Mouse (Mus musculus) cerebellum, adult 9-11 months (tissue): ENCODE measurements around the gene Cebpb.

Experiments used
- DNase-seq: peaks from one replicate; pipeline ENCODE4 v3.0.0; 2022

Cebpb gene

DNA sequence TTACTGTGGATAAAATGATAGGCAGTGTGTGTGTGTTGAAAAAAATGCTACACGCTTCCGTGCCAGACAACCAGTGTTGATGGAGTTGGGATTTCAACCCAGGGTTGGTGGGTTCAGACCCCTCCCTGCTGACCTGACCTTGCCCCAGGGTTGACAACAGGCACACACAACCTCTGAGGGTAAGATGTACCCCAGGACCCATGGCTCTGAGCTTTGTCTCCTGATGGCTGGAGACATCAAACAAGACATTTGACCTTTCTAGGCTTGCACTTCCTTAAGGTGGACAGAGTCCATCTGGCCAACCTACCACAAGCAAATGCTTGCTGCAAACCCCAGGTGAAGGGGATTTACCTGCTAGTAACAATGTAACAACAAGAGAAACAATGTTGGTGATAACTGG, 4.8 kb downstream of the Cebpb start:
- no peak for DNase-seq

DNA sequence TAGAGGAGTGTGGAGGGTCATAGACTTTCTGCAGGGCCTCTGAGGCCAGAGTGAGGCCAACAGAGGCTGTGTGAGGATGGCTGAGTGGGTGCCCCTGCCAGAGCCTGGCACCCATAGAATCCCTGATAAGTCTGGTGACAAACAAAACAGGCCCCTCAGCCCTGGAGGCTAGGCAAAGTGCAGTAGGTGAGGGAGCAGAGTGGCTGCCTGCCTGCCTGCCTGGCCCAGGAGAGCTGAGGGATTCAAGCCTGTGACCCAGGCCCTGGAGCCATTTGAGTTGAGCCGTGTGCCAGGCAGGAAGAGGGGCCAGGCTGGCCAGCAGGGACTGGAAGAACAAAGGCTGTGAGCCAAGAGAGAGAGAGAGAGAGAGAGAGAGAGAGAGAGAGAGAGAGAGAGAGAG, 5.5 kb downstream of the Cebpb start:
- DNase-seq = no peak

DNA sequence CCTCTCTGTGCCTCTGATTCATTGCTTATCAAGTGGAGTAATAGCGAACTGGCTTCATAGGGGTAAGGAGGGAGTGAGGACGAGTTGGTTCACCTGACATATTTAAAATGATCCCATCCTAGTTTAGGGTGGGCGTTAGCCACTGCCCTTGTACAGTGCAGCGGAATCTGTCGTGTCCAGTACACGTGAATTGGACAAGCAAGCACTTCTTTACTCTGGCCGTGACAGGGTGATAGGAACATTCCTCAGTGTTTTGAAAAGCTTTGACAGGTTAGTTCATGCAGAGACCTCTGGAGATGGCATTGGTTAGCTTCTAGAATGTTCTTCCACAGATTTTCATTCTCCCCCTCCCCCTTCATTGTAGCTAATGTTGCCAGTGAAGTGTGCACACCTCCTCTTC, 6.2 kb downstream of the Cebpb start:
- DNase-seq = no peak

DNA sequence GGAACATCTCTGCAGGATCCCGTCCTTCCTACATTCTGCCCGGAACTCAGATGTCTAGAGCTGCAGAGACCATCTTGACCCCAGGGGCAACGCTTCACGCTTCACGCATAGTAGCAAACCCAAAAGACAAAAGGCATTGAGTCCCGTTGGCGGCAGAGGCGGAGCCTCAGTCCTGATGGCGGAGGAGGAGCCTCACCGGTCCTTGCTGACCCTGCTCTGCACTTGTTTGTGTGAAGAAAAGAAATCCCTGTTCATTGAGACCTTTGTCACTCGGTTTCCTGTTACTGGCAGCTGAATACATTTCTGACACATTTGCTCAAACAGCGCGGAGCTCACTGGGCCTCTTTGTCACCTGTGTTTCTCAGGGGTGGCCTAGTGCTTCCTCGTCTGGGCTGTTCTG, 6.8 kb downstream of the Cebpb start:
- DNase-seq = no peak

DNA sequence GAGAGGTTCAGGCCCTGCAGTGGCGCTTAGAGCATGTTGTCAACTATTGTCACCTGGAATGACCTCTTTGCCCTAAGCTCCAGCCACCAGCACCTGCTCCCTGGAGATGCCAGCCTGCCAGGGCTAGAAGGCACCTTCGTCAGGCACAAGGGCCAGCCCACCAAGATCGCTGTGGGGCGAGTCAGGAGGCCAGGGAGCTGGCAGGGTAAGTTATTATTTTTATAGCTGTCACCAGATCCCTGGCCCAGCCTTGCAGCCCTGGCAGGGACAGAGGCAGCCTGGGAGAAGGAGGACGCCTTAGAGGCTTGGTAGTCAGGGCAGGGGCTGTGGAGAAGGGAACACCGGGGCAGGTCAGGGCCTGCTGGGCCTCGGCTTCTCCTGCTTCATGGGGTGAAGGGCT, 7.4 kb downstream of the Cebpb start:
- DNase-seq = no peak

DNA sequence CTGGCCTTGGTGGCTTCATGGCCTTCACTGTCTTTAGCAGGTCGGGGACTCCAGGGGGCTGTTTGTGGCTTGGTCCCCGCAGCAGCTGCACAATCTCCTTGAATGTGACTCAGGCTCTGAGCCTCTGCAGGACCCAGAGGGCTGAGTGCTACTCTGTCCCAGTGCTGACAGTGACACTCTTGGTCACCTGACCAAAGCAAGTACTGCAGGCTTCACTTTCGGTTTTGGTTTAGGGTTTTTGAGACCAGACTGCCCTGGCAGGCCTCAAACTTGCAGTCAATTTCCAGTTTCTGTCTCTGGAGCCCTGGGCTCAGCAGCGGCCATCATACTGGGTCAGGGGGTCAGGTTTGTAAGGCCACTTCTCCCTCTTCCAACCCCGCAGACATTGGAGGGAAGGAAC, 9.2 kb downstream of the Cebpb start:
- no peak for DNase-seq

DNA sequence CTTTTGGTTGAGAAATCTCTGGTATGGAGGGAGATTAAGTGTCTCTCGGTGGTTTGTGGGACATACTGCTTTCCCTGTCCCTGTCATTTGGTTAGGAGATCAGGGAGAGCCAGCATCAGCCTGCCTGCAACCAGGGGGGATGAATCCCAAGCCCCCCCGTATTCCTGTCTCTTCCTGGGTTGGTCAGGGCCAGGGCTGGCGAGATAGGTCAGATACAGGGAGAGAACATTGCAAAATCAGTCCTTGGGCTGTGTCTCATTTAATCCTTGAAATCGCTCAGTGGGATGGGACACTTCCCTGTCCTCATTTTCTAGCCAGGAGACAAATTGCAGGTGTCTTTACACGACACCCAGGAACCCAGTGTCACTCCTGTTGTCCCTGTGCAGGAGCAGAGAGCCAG, 11.3 kb downstream of the Cebpb start:
- DNase-seq = no peak

DNA sequence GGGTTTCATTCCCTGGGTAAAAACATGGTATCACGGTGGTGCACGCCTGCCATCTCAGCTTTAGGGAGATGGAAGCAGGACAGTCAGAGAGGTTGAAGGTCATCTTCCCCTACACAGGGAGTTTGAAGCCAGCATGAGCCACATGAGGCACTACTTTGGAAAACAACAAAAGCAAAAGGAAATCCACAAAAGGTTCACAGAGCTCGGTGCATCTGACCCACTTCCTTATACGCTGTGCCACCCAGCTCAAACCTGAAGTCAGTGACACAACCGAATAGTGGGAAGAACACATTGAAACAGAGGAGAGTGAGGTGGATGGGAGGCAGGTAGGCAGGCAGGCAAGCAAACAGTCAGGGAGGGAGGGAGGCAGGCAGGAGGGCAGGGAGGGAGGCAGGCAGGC, 12.8 kb downstream of the Cebpb start:
- no peak for DNase-seq

DNA sequence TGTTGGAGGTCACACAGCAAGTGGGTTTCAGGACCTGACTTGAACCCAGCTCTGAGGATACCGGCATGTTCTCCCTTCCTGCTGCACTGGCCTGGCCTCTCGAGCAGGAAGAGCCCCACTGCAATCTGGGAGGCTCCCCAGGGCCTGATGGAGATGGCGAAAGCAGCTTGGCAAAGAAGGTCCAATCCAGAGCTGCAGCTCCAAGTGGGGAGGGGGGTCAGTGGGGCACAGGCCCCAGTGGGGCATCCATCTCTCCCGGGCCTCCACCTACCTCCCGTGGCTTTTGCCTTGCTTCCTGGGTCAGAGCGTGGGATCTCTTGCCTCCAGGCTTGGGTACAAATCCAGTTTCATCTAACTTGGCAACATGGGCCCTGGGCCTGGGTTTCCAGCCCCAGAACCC, 13.4 kb downstream of the Cebpb start:
- DNase-seq = no peak

DNA sequence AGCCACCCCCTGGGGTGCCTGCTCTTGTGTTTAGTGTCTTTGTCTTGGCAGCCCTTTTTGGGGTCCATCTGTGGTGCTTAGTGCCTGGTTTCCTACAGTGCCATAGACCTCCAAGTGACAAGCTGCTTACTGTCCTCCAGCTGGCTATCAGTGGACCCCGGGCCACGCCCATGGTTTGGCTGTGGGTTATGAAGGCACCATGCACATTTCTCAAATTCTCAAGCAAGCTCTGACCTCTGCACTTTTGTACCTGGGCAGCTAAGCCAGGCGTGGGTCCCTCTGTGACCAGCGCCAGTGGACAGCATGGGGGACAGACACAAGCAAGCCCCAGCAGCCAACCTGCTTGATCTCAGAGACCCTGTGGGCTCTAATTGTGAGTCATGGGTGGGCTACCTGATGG, 15.7 kb downstream of the Cebpb start:
- no peak for DNase-seq

DNA sequence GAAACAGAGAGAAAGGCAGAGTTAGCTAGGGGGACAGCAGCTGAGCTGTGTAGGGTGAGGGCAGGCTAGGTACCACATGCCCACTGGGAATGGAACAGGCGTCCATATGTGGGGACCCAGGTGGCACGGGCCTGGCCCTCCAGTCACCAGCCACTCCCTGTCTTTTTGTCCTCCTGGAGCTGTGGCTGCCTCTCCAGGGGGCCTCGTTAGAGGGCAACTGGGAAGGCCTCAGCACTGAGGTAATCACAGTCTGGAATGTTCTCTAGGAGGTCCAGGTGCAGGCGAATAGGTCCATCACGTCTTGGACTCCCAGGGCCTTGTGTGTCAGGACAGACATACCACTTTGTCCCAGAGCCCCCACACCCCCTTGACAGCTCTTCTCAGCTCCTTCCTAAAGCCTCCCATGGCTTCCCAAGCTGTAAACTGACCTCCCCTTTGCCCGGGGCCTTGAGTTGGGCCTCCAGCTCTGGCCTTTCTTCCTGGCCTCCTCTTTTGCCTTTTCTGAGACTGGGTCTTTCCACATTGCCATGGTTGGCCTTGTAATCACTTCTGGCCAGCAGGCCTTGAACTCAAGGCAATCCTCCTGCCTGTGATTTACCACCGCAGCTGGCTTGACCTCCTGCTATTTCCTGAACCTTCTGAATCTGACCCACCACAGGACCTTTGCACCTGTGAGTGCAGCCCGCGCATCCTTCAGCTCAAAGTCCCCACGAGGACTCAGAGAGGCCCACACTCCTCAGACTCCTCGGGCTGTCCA, 17.6 kb downstream of the Cebpb start:
- no peak for DNase-seq

DNA sequence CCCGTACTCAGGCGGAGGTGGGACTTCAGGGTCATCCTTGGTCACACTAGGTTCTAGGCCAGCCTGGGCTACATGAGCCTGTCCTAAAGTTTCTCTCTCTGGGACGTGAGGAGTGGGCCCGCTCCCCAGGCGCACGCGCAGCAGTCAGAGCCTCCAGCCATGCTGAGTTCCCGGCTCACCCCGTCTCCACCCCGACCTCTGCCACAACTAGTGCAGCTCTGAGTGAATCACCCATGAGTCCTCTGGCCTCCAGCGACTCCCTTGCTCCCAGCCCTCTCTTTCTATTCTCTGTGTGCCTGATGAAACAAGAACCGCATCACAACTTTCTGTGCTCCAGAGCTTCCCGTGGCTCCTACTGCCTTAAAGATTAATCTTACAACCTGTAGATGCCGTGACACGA, 19.7 kb downstream of the Cebpb start:
- DNase-seq = no peak

DNA sequence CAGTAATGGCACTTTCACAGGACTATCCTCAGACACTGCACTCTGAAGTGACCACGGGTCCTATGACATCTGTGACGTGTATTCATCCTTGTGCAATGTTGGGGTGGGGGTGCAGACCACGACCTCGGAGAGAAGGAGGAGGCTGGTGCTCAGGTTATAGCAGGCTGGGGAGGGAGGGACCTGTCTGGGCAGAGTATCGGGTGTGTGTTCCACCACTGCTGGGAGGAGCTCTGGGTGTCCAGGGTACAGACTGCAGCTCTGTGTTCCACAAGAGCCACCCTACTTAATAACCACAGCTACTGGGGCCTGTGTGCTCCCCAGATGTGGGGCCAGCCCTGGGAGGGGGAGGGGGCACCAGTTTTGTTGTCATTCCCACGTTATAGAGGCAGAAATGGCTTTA, 21.3 kb downstream of the Cebpb start:
- no peak for DNase-seq

DNA sequence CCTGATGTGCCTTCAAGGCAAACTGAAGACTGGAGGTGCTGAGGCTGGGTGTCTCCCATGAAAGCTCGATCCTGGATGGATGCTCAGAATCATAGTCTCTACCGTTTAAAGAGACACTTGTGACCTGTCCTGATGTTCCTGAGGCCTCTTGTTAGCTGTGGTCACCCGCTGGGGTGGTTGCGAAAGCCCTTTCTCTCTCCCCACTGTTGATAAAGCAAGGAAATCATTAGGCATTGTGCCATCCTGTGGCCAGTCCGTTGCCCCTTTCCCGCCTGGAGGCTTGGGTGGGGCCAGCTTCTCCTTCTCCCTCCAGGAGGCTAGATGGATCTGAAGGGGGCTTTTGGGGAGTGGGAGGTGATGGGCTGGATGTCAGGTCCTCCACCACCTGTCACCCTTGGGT, 21.9 kb downstream of the Cebpb start:
- no peak for DNase-seq

DNA sequence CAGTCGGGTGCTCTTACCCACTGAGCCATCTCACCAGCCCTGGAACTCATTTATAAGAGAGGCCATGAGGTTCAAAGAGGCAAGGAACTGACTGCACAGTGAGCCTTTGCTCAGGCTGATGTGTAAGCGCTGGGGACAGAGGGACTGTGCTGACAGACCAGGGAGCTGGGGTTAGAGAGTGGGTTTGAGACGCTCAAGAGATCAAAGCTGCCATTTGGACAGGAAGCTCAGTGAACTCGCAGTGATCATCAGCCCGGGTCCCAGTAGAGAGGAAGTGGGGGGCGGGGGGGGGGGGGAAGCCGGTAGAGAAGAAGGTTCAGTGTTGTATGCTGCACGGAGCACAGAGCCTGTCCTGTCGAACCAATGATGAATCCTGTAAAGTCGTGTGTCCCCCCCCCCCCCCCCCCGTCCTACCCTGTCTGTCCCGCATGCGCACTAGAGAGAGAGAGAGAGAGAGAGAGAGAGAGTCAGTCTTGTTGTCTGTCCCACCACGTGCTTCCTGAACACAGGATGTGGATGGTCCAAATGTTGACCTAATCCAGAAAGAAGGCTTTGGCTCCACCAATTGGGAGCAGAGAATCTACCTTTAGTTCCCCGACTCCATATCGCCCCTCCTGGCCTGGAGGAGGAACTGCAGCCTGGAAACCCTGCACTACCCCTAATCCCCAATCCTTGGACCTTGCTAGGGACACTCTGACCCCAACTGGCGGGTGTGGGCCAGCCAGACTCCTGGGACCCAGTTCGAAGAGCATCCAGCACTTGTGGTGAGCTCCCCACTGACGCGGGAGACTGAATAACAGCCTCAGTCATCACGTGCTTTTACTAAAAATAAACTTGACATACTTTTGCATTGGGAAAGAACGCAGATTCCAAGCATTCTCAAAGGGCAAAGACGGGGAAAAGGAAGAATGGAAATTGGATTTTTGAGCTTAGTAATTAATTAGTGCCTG, 24.4 kb downstream of the Cebpb start:
- DNase-seq = no peak

DNA sequence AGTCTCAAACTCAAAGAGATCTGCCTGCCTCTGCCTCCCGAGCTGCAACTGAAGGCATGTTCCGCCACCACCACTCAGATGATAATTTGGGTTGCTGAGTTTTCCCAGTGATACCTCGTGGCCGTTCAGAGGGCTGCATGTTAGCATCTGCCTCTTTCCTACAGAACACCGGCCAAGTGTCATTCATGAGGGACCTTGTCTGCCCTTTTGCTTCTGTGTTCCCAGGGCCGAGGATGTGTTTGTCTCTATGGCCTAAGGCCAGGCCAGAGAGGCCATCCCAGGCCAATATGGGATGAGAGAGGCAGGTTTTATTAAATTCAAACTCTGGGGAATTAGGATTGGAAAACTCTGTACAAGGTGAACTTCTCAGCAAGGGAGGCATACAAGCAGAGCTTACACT, 25.6 kb downstream of the Cebpb start:
- no peak for DNase-seq

DNA sequence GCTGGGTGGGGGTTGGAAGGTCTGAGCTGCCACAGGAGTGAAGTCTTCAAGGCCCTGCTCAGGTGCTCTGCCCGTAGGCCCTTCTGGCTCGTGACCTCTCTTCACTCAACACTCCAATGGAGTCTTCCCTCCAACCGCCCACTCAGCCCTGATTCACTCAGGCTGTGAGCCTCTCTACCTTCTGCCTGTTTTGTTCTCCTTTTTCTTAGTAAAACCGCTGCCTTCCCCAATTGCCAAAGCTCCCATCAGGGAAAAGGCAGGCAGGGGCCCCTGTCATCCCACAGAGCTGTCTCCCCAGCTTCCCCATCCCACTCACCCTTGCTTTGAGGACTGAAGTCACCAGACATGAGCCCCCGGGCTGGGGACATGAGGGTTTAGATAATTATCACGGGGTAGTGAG, 26.3 kb downstream of the Cebpb start:
- DNase-seq = no peak

DNA sequence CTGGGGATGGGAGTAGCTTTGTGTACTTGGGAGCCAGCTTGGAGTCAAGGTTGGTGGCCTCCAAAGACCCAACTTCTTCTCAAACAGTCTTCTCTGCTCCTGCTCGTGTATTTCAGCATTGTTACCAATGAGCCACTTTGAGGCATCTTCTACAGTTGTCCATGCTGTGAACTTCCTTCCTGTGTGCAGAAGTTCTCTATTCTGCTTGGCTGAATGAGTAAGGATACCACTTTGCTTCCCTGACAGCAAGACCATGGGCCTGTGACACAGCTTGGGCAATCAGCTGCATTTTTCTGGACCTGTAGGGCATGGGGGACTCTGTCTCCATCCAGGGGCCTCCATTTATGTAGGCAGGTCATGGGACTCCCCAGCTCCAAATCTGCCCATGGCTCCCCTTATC, 28.5 kb downstream of the Cebpb start:
- no peak for DNase-seq

DNA sequence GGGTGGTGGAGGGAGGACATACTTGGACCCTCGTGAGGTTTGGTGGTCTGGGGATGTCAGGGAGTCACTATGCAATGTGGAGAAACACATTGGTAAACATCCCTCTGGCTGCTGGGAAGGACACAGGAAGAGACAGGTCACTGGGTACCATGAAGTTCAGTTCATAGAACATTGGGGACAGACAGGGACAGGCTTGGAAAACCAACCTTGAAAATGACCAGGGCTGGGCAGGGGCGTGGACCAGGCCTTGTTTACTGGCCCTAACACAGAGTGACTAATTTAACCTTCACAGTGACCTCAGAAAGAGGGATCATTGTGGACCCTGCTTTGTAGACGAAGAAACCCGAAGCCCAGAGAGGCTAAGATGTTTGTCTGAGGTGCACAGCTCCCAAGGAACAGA, 30.8 kb downstream of the Cebpb start:
- no peak for DNase-seq

DNA sequence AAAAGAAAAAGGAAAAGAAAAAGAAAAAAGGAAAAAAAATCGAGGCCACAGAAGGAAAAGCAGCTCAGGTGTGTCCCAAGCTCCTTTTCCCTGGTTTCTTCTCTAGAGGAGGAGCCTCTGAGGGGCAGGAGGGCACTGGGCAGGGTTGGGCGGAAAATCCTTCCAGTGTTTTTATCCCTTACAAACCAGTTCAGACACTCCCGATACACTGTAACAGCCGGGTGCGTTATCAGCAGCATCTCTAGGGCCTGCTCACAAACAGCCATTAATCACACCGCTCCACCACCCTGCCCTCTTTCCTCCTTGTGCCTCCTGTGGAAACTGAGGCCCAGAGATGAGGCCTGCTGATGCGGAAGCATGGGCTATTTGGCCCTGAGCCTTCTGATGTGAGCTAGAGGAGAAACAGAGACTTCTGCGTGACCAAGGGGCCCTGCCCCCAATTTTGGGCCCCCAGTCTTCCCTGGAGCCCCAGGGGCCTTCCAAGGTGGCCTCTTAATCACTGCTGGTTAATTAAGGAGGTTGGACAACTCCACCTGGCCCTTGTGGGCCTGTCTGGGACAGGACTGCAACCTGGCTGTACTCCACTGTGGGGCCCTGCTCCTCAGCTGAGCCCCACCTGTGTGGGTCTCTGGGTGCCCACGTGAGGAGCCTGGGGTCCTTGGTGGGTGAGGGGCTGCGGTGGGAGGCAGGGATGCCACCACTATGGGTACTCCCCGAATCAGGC, 32.6 kb downstream of the Cebpb start:
- no peak for DNase-seq

DNA sequence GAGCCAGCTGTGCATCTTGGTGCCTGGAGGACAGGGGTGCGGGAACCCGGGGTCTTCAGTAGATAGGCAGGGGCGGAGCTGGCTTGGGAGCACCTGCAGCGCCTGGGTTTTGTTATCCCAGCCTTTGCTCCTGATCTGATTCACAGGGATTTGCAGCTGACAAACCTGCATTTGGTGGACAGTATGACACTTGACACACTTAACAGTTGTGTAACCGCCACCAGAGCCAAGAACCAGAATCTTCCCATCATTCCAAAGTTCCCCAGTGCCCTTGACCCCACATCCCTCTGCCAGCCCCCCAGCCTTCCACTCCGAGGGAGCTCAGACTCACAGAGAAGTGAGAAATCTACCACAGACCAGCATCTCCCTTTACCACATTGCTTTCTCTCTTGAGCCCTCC, 33.8 kb downstream of the Cebpb start:
- no peak for DNase-seq

DNA sequence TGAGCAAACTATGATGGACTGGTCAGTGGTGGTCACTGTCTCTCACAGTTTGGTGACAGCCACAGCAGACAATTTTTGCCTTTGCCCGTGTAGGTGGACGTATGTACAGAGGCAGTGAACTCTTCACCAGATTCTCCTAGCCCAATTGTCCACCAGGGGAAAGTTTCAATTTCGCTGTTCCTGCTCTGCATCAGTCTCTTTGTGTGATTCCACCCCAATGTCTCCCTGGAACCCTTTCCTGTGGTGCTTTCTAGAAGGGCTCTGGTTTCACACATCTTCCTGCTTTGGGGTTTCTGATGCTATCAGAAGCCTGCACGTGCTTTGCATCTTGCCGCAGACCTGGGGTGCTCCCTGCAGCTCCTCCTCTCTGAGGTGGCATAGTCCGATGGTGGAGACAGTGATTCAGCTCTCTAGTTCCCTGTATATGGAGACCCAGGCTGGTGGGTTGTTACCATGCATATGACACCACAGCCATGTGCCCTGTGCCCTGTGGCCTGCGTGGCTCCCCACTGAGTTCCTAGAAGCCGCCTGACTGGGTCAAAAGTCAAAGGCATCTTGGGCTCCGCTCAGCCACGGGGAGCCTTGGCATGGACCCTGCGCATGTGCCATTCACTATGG, 35.0 kb downstream of the Cebpb start:
- no peak for DNase-seq

DNA sequence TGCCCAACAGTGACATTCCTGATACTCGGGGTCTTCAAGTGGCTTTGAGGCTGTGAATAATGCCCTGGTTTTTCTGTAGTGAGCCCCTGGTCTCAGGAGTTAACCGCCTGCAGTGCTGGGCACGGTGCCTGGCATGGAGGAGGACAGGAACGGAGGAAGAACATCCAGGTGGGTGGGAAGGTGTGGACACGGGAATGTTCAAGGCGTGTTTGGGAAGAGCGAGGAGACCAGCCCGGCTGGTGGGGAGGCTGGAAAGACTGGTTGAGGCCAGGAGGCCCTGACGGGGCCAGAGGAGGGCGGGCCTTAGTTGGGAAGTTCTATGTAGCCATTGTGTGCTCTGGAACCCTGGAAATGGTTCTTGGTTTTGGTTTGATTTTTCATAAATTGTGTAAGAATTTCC, 37.2 kb downstream of the Cebpb start:
- no peak for DNase-seq
